In genomic region chr4:56528571-56528970, GRCm38 (mm10) we compare ENCODE assay signal across 19 mouse cellular contexts.
"Had no signal": no experiment of that assay in that cellular context is flagged by ENCODE, and none has a peak within 500 bp of the region (broad histone marks: within the 10 kb centered on the region; RNA-seq: fewer than 3 reads in every experiment).

No protein-coding gene starts in this region.

- DNase-seq: liver, embryonic 13.5 days; liver, postnatal 0 days; lung, adult 2 months; lung, postnatal 14 days; lung, postnatal 36 days; right cerebral cortex, postnatal 14 days; thymus, adult 2 months; thymus, postnatal 25 days; thymus, postnatal 4 days had no signal

- H3K27ac ChIP-seq: liver, embryonic 13.5 days; liver, embryonic 15.5 days; lung, embryonic 15.5 days; macrophage; midbrain, embryonic 12.5 days; neural tube, embryonic 12.5 days; stomach, embryonic 15.5 days; stomach, postnatal 0 days had no signal

- H3K27me3 ChIP-seq: liver, embryonic 13.5 days; liver, embryonic 15.5 days; lung, embryonic 15.5 days; megakaryocyte, embryonic 14.5 days; midbrain, embryonic 12.5 days; neural tube, embryonic 12.5 days; stomach, embryonic 15.5 days had no signal

- H3K36me3 ChIP-seq: liver, embryonic 13.5 days; liver, embryonic 15.5 days; lung, embryonic 15.5 days; midbrain, embryonic 12.5 days; neural tube, embryonic 12.5 days; stomach, embryonic 15.5 days had no signal

- H3K9ac ChIP-seq: liver, embryonic 13.5 days; liver, embryonic 15.5 days; liver, postnatal 0 days; lung, embryonic 15.5 days; midbrain, embryonic 12.5 days; neural tube, embryonic 12.5 days; stomach, embryonic 15.5 days had no signal

- H3K4me2 ChIP-seq: liver, embryonic 13.5 days; liver, embryonic 15.5 days; lung, embryonic 15.5 days; midbrain, embryonic 12.5 days; neural tube, embryonic 12.5 days; stomach, embryonic 15.5 days had no signal

- H3K4me3 ChIP-seq: liver, embryonic 13.5 days; liver, embryonic 15.5 days; lung, embryonic 15.5 days; megakaryocyte, embryonic 14.5 days; midbrain, embryonic 12.5 days; neural tube, embryonic 12.5 days; stomach, embryonic 15.5 days had no signal

- ATAC-seq: liver, postnatal 0 days; lung, postnatal 0 days; midbrain, embryonic 16.5 days had no signal

- H3K4me1 ChIP-seq: liver, embryonic 13.5 days; liver, embryonic 15.5 days; megakaryocyte, embryonic 14.5 days; midbrain, embryonic 12.5 days; neural tube, embryonic 12.5 days; stomach, embryonic 15.5 days had no signal

- H3K9me3 ChIP-seq: liver, embryonic 13.5 days; liver, embryonic 15.5 days; lung, embryonic 15.5 days; midbrain, embryonic 12.5 days; neural tube, embryonic 12.5 days; stomach, embryonic 15.5 days had no signal
